In genomic region chr5:107360054-107360730, GRCm38 (mm10) we compare ENCODE assay signal across 8 mouse cellular contexts. TPM values are rescaled to one million over a fixed set of nuclear protein-coding genes. Genes with fewer than 3 reads are reported as not detected.
DNase-seq lines count a peak whose midpoint lies in the region; ATAC-seq lines count a peak whose summit lies in the region.

No protein-coding gene starts in this region.

- intact Hi-C loops in heart, postnatal 14 days (cut with DNase I) = no loop called here

- no peaks in the 10 kb centered on the region for H3K36me3 ChIP-seq in heart, embryonic 11.5 days (ENCODE audit: control insufficient read depth, insufficient read depth, low read length)
- no peaks in the 10 kb centered on the region for H3K36me3 ChIP-seq in heart, embryonic 15.5 days
- no peaks in the 10 kb centered on the region for H3K36me3 ChIP-seq in liver, embryonic 15.5 days (replicated peaks)

- 30% methylated on average over 9 of the region's 9 CpGs for WGBS in heart, embryonic 11.5 days (ENCODE audit: insufficient replicate concordance)
- WGBS in heart, embryonic 15.5 days = 26% methylated on average over 9 of the region's 9 CpGs
- WGBS in liver, embryonic 15.5 days (ENCODE audit: insufficient replicate concordance) = 31% methylated on average over 9 of the region's 9 CpGs

- peak overlapping the region; percentile 65 for H3K4me2 ChIP-seq in heart, embryonic 11.5 days
- peak overlapping the region; percentile 68 for H3K4me2 ChIP-seq in heart, embryonic 15.5 days
- peak overlapping the region; percentile 83 for H3K4me2 ChIP-seq in liver, embryonic 15.5 days

- H3K4me3 ChIP-seq in heart, embryonic 11.5 days (ENCODE audit: low read depth, low read length) = peak overlapping the region; percentile 65
- H3K4me3 ChIP-seq in heart, embryonic 15.5 days = peak overlapping the region; percentile 70
- H3K4me3 ChIP-seq in liver, embryonic 15.5 days (replicated peaks) = peak overlapping the region; percentile 65

- no peak for DNase-seq in heart, postnatal 14 days
- peak; percentile 39 for DNase-seq in adipocyte (ENCODE audit: low spot score)
- no peak for DNase-seq in frontal cortex, postnatal 10 days (ENCODE audit: low spot score in 2 of 2)
- no peak for DNase-seq in frontal cortex, postnatal 25 days (ENCODE audit: low spot score in 2 of 2)
- DNase-seq in yolk sac, embryonic 10.5 days (ENCODE audit: low spot score) = no peak

- H3K9me3 ChIP-seq in heart, embryonic 11.5 days (replicated peaks; ENCODE audit: control insufficient read depth, low read length) = no peaks in the 10 kb centered on the region
- H3K9me3 ChIP-seq in heart, embryonic 15.5 days (replicated peaks) = no peaks in the 10 kb centered on the region
- H3K9me3 ChIP-seq in liver, embryonic 15.5 days (replicated peaks) = no peaks in the 10 kb centered on the region

- peak overlapping the region; percentile 68; the same call in 1 of the 2 replicates for H3K27ac ChIP-seq in heart, embryonic 11.5 days (ENCODE audit: low read depth, low read length)
- H3K27ac ChIP-seq in heart, embryonic 15.5 days = peak overlapping the region; percentile 68
- 0 out of 2 replicates have a peak overlapping the region, but pooled peaks have one; percentile 19 for H3K27ac ChIP-seq in liver, embryonic 15.5 days (replicated peaks)

- ATAC-seq in heart, embryonic 11.5 days (replicated peaks; ENCODE audit: insufficient number of reproducible peaks, low FRiP score, low TSS enrichment) = no peak
- no peak for ATAC-seq in heart, embryonic 15.5 days (replicated peaks; ENCODE audit: insufficient number of reproducible peaks, insufficient read depth, low FRiP score, low read depth)
- ATAC-seq in liver, embryonic 15.5 days (ENCODE audit: insufficient read depth) = no peak

- no peaks in the 10 kb centered on the region for H3K27me3 ChIP-seq in heart, embryonic 11.5 days (ENCODE audit: control insufficient read depth, insufficient read depth, low read length)
- no peaks in the 10 kb centered on the region for H3K27me3 ChIP-seq in heart, embryonic 15.5 days
- H3K27me3 ChIP-seq in liver, embryonic 15.5 days = no peaks in the 10 kb centered on the region

- H3K4me1 ChIP-seq in heart, embryonic 11.5 days (ENCODE audit: control insufficient read depth, insufficient read depth, low read length) = no peaks in the 10 kb centered on the region
- peaks cover 3% of the 10 kb centered on the region; the same call in 1 of the 2 replicates for H3K4me1 ChIP-seq in heart, embryonic 15.5 days (replicated peaks)
- H3K4me1 ChIP-seq in liver, embryonic 15.5 days (replicated peaks) = peaks cover 6% of the 10 kb centered on the region; the same call in 1 of the 2 replicates

- peak overlapping the region; percentile 72 for H3K9ac ChIP-seq in heart, embryonic 11.5 days (ENCODE audit: low read depth, low read length)
- H3K9ac ChIP-seq in heart, embryonic 15.5 days = peak overlapping the region; percentile 63
- H3K9ac ChIP-seq in liver, embryonic 15.5 days = peak overlapping the region; percentile 55; the same call in 1 of the 2 replicates

RNA-seq across cellular contexts. Expression of gene Brdt, which starts 29.2 kb away (rescaled TPM):
- 0.87 and 0.94 TPM in 2 replicates for polyA plus RNA-seq in heart, embryonic 11.5 days (2014; fragmentation: Nextera tagmentation; extraction: Ambion mirVana)
- under 1 TPM; 0.63 to 0.98 TPM for total RNA-seq in heart, postnatal 14 days (2021)
- 0.62 and 1.1 TPM in 2 replicates for polyA plus RNA-seq in heart, embryonic 15.5 days (2015; fragmentation: Nextera tagmentation; extraction: Ambion mirVana)
- polyA plus RNA-seq in liver, embryonic 15.5 days (2015; fragmentation: Nextera tagmentation; extraction: Ambion mirVana) = 0.15 and 0.23 TPM in 2 replicates

RNA-seq across cellular contexts. Expression of gene Ephx4, which starts 42.3 kb away (rescaled TPM):
- polyA plus RNA-seq in heart, embryonic 11.5 days (2014; fragmentation: Nextera tagmentation; extraction: Ambion mirVana) = 0.29 and 0.56 TPM in 2 replicates
- under 1 TPM; 0.29 to 0.31 TPM for total RNA-seq in heart, postnatal 14 days (2021)
- 1.0 and 1.4 TPM in 2 replicates for polyA plus RNA-seq in heart, embryonic 15.5 days (2015; fragmentation: Nextera tagmentation; extraction: Ambion mirVana)
- 0.09 TPM in 2 replicates for polyA plus RNA-seq in liver, embryonic 15.5 days (2015; fragmentation: Nextera tagmentation; extraction: Ambion mirVana)
